Mouse (Mus musculus) erythroblast, embryonic 14.5 days (primary cell): ENCODE measurements around the gene Ddhd1.

Experiments
- GATA1 ChIP-seq: IDR thresholded peaks from 2 replicates; pipeline ENCODE4 v1.6.1; 2012; ENCODE audit warnings: low read length, inconsistent platforms, mixed read lengths
- TAL1 ChIP-seq: IDR thresholded peaks from 3 replicates; pipeline ENCODE4 v1.6.1; 2012; ENCODE audit warnings: low read length, inconsistent platforms, mixed read lengths

DNA sequence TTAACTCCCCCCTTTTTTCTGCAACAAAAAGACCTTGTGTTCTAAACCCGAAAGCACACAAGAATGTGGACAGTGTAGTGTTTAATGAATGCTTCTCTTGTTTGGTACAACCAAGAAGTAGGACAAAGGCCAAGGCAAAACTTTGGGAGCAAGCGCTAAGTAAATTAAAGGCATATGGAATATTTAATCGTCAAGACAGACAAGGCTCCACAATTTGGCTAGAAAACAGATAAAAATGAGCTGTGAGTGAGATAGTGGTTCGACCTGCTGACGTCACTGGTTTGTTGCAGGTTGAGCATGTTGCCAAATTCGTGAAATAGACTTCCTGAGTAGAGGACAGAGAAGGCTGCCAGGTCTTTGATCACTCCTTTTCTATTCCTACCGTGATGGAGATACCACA lies 69.5 kb downstream of the Ddhd1 start:
- no peak for TF ChIP-seq GATA1
- no peak for TF ChIP-seq TAL1
